Mouse (Mus musculus) bone marrow, adult 2 months (tissue): Measurements from ENCODE around the gene Cldnd1.

Experiments
- CTCF ChIP-seq: fragments of 200-500 bp; IDR thresholded peaks from 2 replicates; pipeline ENCODE4 v1.5.1; 2011; ENCODE audit warnings: low read length, control low read depth; ENCODE audit not compliant: control insufficient read depth, insufficient read depth
- POLR2A ChIP-seq: fragments of 200-500 bp; IDR thresholded peaks from 2 replicates; pipeline ENCODE4 v1.6.1; 2011; ENCODE audit warnings: low read depth, mild to moderate bottlenecking, control low read depth, low read length, borderline replicate concordance; ENCODE audit not compliant: control insufficient read depth

- TF ChIP-seq CTCF = no peak
- TF ChIP-seq POLR2A = no peak
Measured at GRCm38 (mm10) chr16:58726680-58727476, 832 bp upstream of the Cldnd1 start.
